Mouse (Mus musculus) myocyte (in vitro differentiated cells): ENCODE measurements around the gene Kcnip1. TPM values are rescaled to one million over a fixed set of nuclear protein-coding genes. Genes with fewer than 3 reads are reported as not detected.

Experiments
- H3K27me3 ChIP-seq: one replicate; pipeline ENCODE4 v1.6.1; 2011; ENCODE audit not compliant: control insufficient read depth, insufficient read depth, insufficient read length
- H3K36me3 ChIP-seq: one replicate; pipeline ENCODE4 v1.6.1; 2011; ENCODE audit not compliant: control insufficient read depth, insufficient read depth
- H3K4me2 ChIP-seq: one replicate; pipeline ENCODE4 v1.6.1; 2011; ENCODE audit warnings: low read depth, control low read depth
- H3K4me3 ChIP-seq: one replicate; pipeline ENCODE4 v1.5.1; 2011; ENCODE audit warnings: mild to moderate bottlenecking, control low read depth, moderate library complexity
- H3K79me2 ChIP-seq: one replicate; pipeline ENCODE4 v1.6.1; 2011; ENCODE audit not compliant: control insufficient read depth, insufficient read depth
- H3ac ChIP-seq: one replicate; pipeline ENCODE4 v1.6.1; 2011; ENCODE audit not compliant: control insufficient read depth, insufficient read length
- CEBPB ChIP-seq: IDR thresholded peaks from 2 replicates; pipeline ENCODE4 v1.6.1; 2011; ENCODE audit warnings: mild to moderate bottlenecking, moderate library complexity; ENCODE audit not compliant: poor library complexity, insufficient read depth, severe bottlenecking
- E2F4 ChIP-seq: IDR thresholded peaks from one replicate; pipeline ENCODE4 v1.6.1; 2011; ENCODE audit warnings: mild to moderate bottlenecking, control low read depth, moderate library complexity; ENCODE audit not compliant: insufficient read depth
- MAX ChIP-seq: IDR thresholded peaks from one replicate; pipeline ENCODE4 v1.6.1; 2011; ENCODE audit warnings: low read depth, mild to moderate bottlenecking, control low read depth
- MYOD1 ChIP-seq, 3 experiments: IDR thresholded peaks; one replicate each; pipeline ENCODE4 v1.6.1; 2011; ENCODE audit warnings: control low read depth in 2 of 3, low read depth in 2 of 3, mild to moderate bottlenecking in 2 of 3, moderate library complexity in 1 of 3; ENCODE audit not compliant: insufficient read length in 2 of 3, control insufficient read depth in 1 of 3
- MYOG ChIP-seq, 3 experiments: IDR thresholded peaks; one replicate each; pipeline ENCODE4 v1.6.1; 2011; ENCODE audit warnings: control low read depth in 2 of 3, low read depth in 2 of 3, mild to moderate bottlenecking in 2 of 3; ENCODE audit not compliant: insufficient read length in 2 of 3, control insufficient read depth in 1 of 3, insufficient read depth in 1 of 3
- POLR2A ChIP-seq: IDR thresholded peaks from one replicate; pipeline ENCODE4 v1.6.1; 2011; ENCODE audit warnings: low read depth, mild to moderate bottlenecking, control low read depth, moderate library complexity; ENCODE audit not compliant: insufficient read length
- POLR2AphosphoS2 ChIP-seq: IDR thresholded peaks from one replicate; pipeline ENCODE4 v1.6.1; 2011; ENCODE audit warnings: low read depth, control low read depth; ENCODE audit not compliant: insufficient read length
- REST ChIP-seq: IDR thresholded peaks from one replicate; pipeline ENCODE4 v1.6.1; 2011; ENCODE audit warnings: mild to moderate bottlenecking, control low read depth, moderate library complexity; ENCODE audit not compliant: insufficient read depth, insufficient read length
- SRF ChIP-seq: IDR thresholded peaks from one replicate; pipeline ENCODE4 v1.6.1; 2011; ENCODE audit warnings: low read depth; ENCODE audit not compliant: control insufficient read depth, insufficient read length
- TCF12 ChIP-seq: IDR thresholded peaks from one replicate; pipeline ENCODE4 v1.6.1; 2011; ENCODE audit warnings: mild to moderate bottlenecking, control low read depth; ENCODE audit not compliant: poor library complexity, insufficient read depth, severe bottlenecking
- TCF3 ChIP-seq: IDR thresholded peaks from one replicate; pipeline ENCODE4 v1.6.1; 2011; ENCODE audit warnings: low read depth, control low read depth; ENCODE audit not compliant: insufficient read length
- USF1 ChIP-seq: IDR thresholded peaks from one replicate; pipeline ENCODE4 v1.6.1; 2011; ENCODE audit warnings: low read depth, mild to moderate bottlenecking, control low read depth, moderate library complexity
- polyA plus RNA-seq: library from polyadenylated mRNA; unstranded; fragments of >200 nt; fragmentation: generic; extraction: Trizol; gene quantifications from one replicate; pipeline ENCODE4 v1.2.1, GENCODE M21; 2012; ENCODE audit warnings: missing spikeins

Gene Kcnip1
- polyA plus RNA-seq, 1 experiment = not detected

GRCm38 (mm10) chr11:33955982-33956381 is 37.0 kb downstream of the Kcnip1 start:
- Histone ChIP-seq H3K79me2 (no peaks in the 10 kb centered on the region), H3K36me3 (no peaks in the 10 kb centered on the region), H3K27me3 (no peaks in the 10 kb centered on the region), H3ac (no peak overlapping the region), H3K4me3 (no peak overlapping the region), H3K4me2 (no peak overlapping the region)
- no peak for TF ChIP-seq USF1

- TF ChIP-seq POLR2AphosphoS2 (no peak), TCF3 (no peak), SRF (no peak), E2F4 (no peak), CEBPB (no peak), TCF12 (no peak), USF1 (no peak), MYOG (IDR thresholded peaks at IDR 0.05; ENCODE audit: control insufficient read depth in 1 of 3, insufficient read depth in 1 of 3, insufficient read length in 2 of 3, low read depth in 2 of 3) (no peak)
These were observed 41.0 kb downstream of the Kcnip1 start for GRCm38 (mm10) chr11:33951684-33952625.

GRCm38 (mm10) chr11:33951155-33951554 is 41.8 kb downstream of the Kcnip1 start:
- no peaks in the 10 kb centered on the region for H3K79me2 ChIP-seq
- no peak overlapping the region for H3K4me3 ChIP-seq
- H3K4me2 ChIP-seq = no peak overlapping the region
- H3ac ChIP-seq = no peak overlapping the region
- TF ChIP-seq USF1 (no peak), SRF (no peak), MAX (no peak), CEBPB (no peak), E2F4 (no peak), REST (no peak), MYOD1 (IDR thresholded peaks at IDR 0.05; ENCODE audit: control insufficient read depth in 1 of 3, insufficient read length in 2 of 3, low read depth in 2 of 3) (no peak), POLR2A (no peak), POLR2AphosphoS2 (no peak), TCF3 (no peak), TCF12 (no peak), MYOG (IDR thresholded peaks at IDR 0.05; ENCODE audit: control insufficient read depth in 1 of 3, insufficient read depth in 1 of 3, insufficient read length in 2 of 3, low read depth in 2 of 3) (no peak)
- no peaks in the 10 kb centered on the region for H3K27me3 ChIP-seq
- H3K36me3 ChIP-seq = no peaks in the 10 kb centered on the region

More at GRCm38 (mm10) chr11:33951684-33952625, 41.0 kb downstream of the Kcnip1 start:
- no peak overlapping the region for H3K4me2 ChIP-seq
- no peaks in the 10 kb centered on the region for H3K27me3 ChIP-seq
- no peaks in the 10 kb centered on the region for H3K79me2 ChIP-seq
- no peak overlapping the region for H3ac ChIP-seq
- H3K4me3 ChIP-seq = no peak overlapping the region
- no peaks in the 10 kb centered on the region for H3K36me3 ChIP-seq

- H3K36me3 ChIP-seq = no peaks in the 10 kb centered on the region
- H3K79me2 ChIP-seq = no peaks in the 10 kb centered on the region
- H3K4me3 ChIP-seq = no peak overlapping the region
- TF ChIP-seq E2F4 (no peak), POLR2AphosphoS2 (no peak), TCF12 (no peak)
- no peaks in the 10 kb centered on the region for H3K27me3 ChIP-seq
- H3K4me2 ChIP-seq = no peak overlapping the region
- H3ac ChIP-seq = no peak overlapping the region
These were observed 46.5 kb downstream of the Kcnip1 start for GRCm38 (mm10) chr11:33946501-33946900.

- Histone ChIP-seq H3K36me3 (no peaks in the 10 kb centered on the region), H3K4me3 (no peak overlapping the region), H3ac (no peak overlapping the region), H3K79me2 (no peaks in the 10 kb centered on the region), H3K27me3 (no peaks in the 10 kb centered on the region), H3K4me2 (no peak overlapping the region)
- TF ChIP-seq TCF3 (no peak), SRF (no peak), POLR2A (no peak), MYOG (IDR thresholded peaks at IDR 0.05; ENCODE audit: control insufficient read depth in 1 of 3, insufficient read depth in 1 of 3, insufficient read length in 2 of 3, low read depth in 2 of 3) (no peak)
These were observed 48.1 kb downstream of the Kcnip1 start for GRCm38 (mm10) chr11:33944786-33945328.
